Mouse (Mus musculus) midbrain, postnatal 0 days (tissue): ENCODE results near the gene Zfp536. TPM values are rescaled to one million over a fixed set of nuclear protein-coding genes. Genes with fewer than 3 reads are reported as not detected.

ENCODE experiments used
- ATAC-seq: fragments of 200-750 bp; cut with Nextera tagmentation; 2 replicates; pipeline ENCODE4 v1.8.0; 2017; ENCODE audit warnings: moderate number of reproducible peaks, mild to moderate bottlenecking, moderate TSS enrichment, moderate library complexity; ENCODE audit not compliant: low FRiP score
- DNase-seq: peaks from one replicate; pipeline ENCODE4 v3.0.0-alpha.2; 2015; ENCODE audit warnings: low spot score
- H3K27ac ChIP-seq: fragments of 300-500 bp; sonication (generic); 2 replicates; pipeline ENCODE4 v1.5.1; 2014; ENCODE audit warnings: low read depth, mild to moderate bottlenecking, low read length, mixed read lengths
- H3K27me3 ChIP-seq: fragments of 300-500 bp; sonication (generic); 2 replicates; pipeline ENCODE4 v1.6.1; 2014; ENCODE audit warnings: low read length, control low read depth, mixed read lengths; ENCODE audit not compliant: insufficient read depth
- H3K36me3 ChIP-seq: fragments of 300-500 bp; sonication (generic); 2 replicates; pipeline ENCODE4 v1.6.1; 2014; ENCODE audit warnings: low read length, control low read depth, mixed read lengths; ENCODE audit not compliant: insufficient read depth
- H3K4me1 ChIP-seq: fragments of 300-500 bp; sonication (generic); 2 replicates; pipeline ENCODE4 v1.6.1; 2014; ENCODE audit warnings: mild to moderate bottlenecking, control low read depth, antibody characterized with exemption, low read length, mixed read lengths; ENCODE audit not compliant: insufficient read depth
- H3K4me2 ChIP-seq: fragments of 300-500 bp; sonication (generic); 2 replicates; pipeline ENCODE4 v1.6.1; 2014; ENCODE audit warnings: low read depth, mild to moderate bottlenecking, low read length, mixed read lengths; ENCODE audit not compliant: poor library complexity, severe bottlenecking
- H3K4me3 ChIP-seq: fragments of 300-500 bp; sonication (generic); 2 replicates; pipeline ENCODE4 v1.5.1; 2014; ENCODE audit warnings: low read depth, mild to moderate bottlenecking, low read length, moderate library complexity
- H3K9ac ChIP-seq: fragments of 300-500 bp; sonication (generic); replicated peaks from 2 replicates; pipeline ENCODE4 v1.6.1; 2014; ENCODE audit warnings: mild to moderate bottlenecking, low read length, moderate library complexity, mixed read lengths; ENCODE audit not compliant: poor library complexity, severe bottlenecking
- H3K9me3 ChIP-seq: fragments of 300-500 bp; sonication (generic); 2 replicates; pipeline ENCODE4 v1.6.1; 2016; ENCODE audit warnings: low read length, control low read depth
- CTCF ChIP-seq: IDR thresholded peaks from 2 replicates; pipeline ENCODE4 v1.5.1; 2016; ENCODE audit warnings: antibody characterized with exemption, mild to moderate bottlenecking
- WGBS: fragments of 180-500 bp; shearing (Covaris S2); extraction: QIAGEN DNeasy Blood & Tissue Kit; methylation state at CpG from one replicate; pipeline ENCODE4 v1.1.7; 2014; 5-methylcytosine and 5-hydroxymethylcytosine counted together
- polyA plus RNA-seq: library from polyadenylated mRNA; unstranded; fragments of >200 nt; fragmentation: Nextera tagmentation; extraction: Ambion mirVana; gene quantifications from 2 replicates; pipeline ENCODE4 v1.2.1, GENCODE M21; 2015
- total RNA-seq: library from RNA; depleted of rRNA; stranded (reverse); fragments of >200 nt; gene quantifications from 2 replicates; pipeline ENCODE4 v1.2.3, GENCODE M21; 2014

Gene Zfp536
- total and polyA plus RNA-seq, 2 experiments from 2014 or later: 16.4 to 48.2 TPM

GRCm38 (mm10) chr7:37498881-37499280, 274.6 kb downstream of the Zfp536 start:
- H3K36me3 ChIP-seq: no peaks in the 10 kb centered on the region
- H3K4me3 ChIP-seq: no peak overlapping the region
- H3K9me3 ChIP-seq: no peaks in the 10 kb centered on the region
- no peaks in the 10 kb centered on the region for H3K4me1 ChIP-seq
- H3K9ac ChIP-seq: no peak overlapping the region
- H3K4me2 ChIP-seq: no peak overlapping the region
- ATAC-seq (no peak), DNase-seq (no peak)
- TF ChIP-seq CTCF: no peak
- H3K27ac ChIP-seq: no peak overlapping the region
- WGBS: 65% methylated on average over 5 of the region's 5 CpGs
- H3K27me3 ChIP-seq: no peaks in the 10 kb centered on the region

GRCm38 (mm10) chr7:37496491-37496890, 276.9 kb downstream of the Zfp536 start:
- ATAC-seq: no peak
- WGBS: 58% methylated on average over 9 of the region's 9 CpGs
- H3K4me3 ChIP-seq: no peak overlapping the region
- H3K27ac ChIP-seq: no peak overlapping the region
- H3K9me3 ChIP-seq: no peaks in the 10 kb centered on the region
- no peak for TF ChIP-seq CTCF
- no peaks in the 10 kb centered on the region for H3K4me1 ChIP-seq
- no peak for DNase-seq
- H3K36me3 ChIP-seq: no peaks in the 10 kb centered on the region
- no peaks in the 10 kb centered on the region for H3K27me3 ChIP-seq
- no peak overlapping the region for H3K4me2 ChIP-seq
- no peak overlapping the region for H3K9ac ChIP-seq

- Histone ChIP-seq H3K27me3 (no peaks in the 10 kb centered on the region), H3K27ac (no peak overlapping the region), H3K4me2 (no peak overlapping the region), H3K4me1 (no peaks in the 10 kb centered on the region), H3K4me3 (no peak overlapping the region), H3K9me3 (no peaks in the 10 kb centered on the region), H3K9ac (no peak overlapping the region), H3K36me3 (no peaks in the 10 kb centered on the region; the same call in 1 of the 2 replicates)
- no peak for DNase-seq
- TF ChIP-seq CTCF: no peak
- WGBS: 62% methylated on average over 5 of the region's 5 CpGs
- no peak for ATAC-seq
Measured at GRCm38 (mm10) chr7:37490312-37490711, 283.1 kb downstream of the Zfp536 start.

GRCm38 (mm10) chr7:37484946-37485345, 288.5 kb downstream of the Zfp536 start:
- Histone ChIP-seq H3K36me3 (no peaks in the 10 kb centered on the region), H3K27me3 (no peaks in the 10 kb centered on the region), H3K27ac (no peak overlapping the region), H3K4me3 (no peak overlapping the region), H3K9ac (no peak overlapping the region), H3K4me2 (no peak overlapping the region), H3K4me1 (no peaks in the 10 kb centered on the region), H3K9me3 (no peaks in the 10 kb centered on the region)
- TF ChIP-seq CTCF: no peak
- ATAC-seq (no peak), DNase-seq (no peak)
- 89% methylated on average over 3 of the region's 3 CpGs for WGBS

- no peak overlapping the region for H3K9ac ChIP-seq
- TF ChIP-seq CTCF: peak; percentile 26; the same call in 1 of the 2 replicates
- no peak for ATAC-seq
- no peaks in the 10 kb centered on the region for H3K4me1 ChIP-seq
- H3K9me3 ChIP-seq: no peaks in the 10 kb centered on the region
- no peak overlapping the region for H3K4me2 ChIP-seq
- 73% methylated on average over 4 of the region's 4 CpGs for WGBS
- H3K27me3 ChIP-seq: no peaks in the 10 kb centered on the region
- no peak overlapping the region for H3K27ac ChIP-seq
- no peak for DNase-seq
- H3K36me3 ChIP-seq: no peaks in the 10 kb centered on the region
- no peak overlapping the region for H3K4me3 ChIP-seq
Measured at GRCm38 (mm10) chr7:37482564-37482963, 290.9 kb downstream of the Zfp536 start.

- WGBS: 82% methylated on average over 6 of the region's 6 CpGs
- peak; percentile 19 for DNase-seq
Measured at GRCm38 (mm10) chr7:37481165-37481564, 292.3 kb downstream of the Zfp536 start.

More at GRCm38 (mm10) chr7:37481165-37481564, 292.3 kb downstream of the Zfp536 start:
- ATAC-seq: no peak
- no peak overlapping the region for H3K9ac ChIP-seq
- H3K36me3 ChIP-seq: no peaks in the 10 kb centered on the region
- H3K9me3 ChIP-seq: no peaks in the 10 kb centered on the region
- no peak overlapping the region for H3K27ac ChIP-seq
- no peaks in the 10 kb centered on the region for H3K27me3 ChIP-seq
- no peak overlapping the region for H3K4me2 ChIP-seq
- H3K4me1 ChIP-seq: no peaks in the 10 kb centered on the region
- H3K4me3 ChIP-seq: no peak overlapping the region
- no peak for TF ChIP-seq CTCF
